Mouse (Mus musculus) WW6 (cell line): ENCODE data around the gene Gja6.

ENCODE experiments used
- DNase-seq: peaks from one replicate; pipeline ENCODE4 v3.0.0-alpha.2; 2013; ENCODE audit warnings: low read depth, low spot score

Gene Gja6

GRCm38 (mm10) chrX:160906952-160907351 lies at the start of gene Gja6:
TSS of gene Gja6 (minus strand) at chrX:160907052.
- DNase-seq: no peak

DNA sequence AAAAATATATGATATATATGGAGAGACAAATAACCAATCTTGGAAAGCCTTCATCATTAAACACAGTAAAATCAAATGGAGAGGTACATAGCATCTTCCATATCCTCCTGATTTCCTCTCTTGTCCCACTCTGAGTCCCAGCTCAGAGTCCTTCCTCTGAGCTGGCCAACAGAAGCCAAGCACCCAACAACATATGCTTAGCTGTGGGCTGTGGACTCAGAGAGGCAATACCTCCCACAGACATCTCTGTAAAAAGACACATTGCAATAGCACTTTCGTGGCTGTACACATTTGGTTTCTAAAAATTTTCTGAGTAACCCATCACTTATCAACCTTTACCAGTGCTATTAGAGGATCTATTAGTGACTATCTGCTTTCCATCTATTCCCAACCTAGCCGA lies 42.7 kb upstream of the Gja6 start:
- no peak for DNase-seq

DNA sequence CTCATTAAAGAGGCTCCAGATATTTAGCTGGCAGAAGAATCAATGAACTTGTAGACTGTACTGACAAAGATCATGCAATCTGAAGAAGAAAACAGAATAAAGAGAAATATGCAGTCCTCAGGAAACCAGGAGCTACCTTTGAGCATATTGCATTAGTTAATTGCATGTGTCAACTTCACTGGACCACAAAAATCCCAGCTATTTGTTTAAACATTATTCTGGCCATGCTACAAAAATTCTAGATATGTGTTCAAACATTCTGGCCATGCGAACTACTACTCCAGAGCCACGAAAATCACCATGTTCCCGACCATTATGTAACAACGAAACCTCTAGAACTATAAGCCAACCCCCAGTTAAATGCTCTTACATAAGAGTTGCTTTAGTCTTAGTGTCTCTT lies 37.9 kb upstream of the Gja6 start:
- DNase-seq: no peak

GRCm38 (mm10) chrX:160935541-160935940 lies 28.7 kb upstream of the Gja6 start:
- DNase-seq: no peak

DNA sequence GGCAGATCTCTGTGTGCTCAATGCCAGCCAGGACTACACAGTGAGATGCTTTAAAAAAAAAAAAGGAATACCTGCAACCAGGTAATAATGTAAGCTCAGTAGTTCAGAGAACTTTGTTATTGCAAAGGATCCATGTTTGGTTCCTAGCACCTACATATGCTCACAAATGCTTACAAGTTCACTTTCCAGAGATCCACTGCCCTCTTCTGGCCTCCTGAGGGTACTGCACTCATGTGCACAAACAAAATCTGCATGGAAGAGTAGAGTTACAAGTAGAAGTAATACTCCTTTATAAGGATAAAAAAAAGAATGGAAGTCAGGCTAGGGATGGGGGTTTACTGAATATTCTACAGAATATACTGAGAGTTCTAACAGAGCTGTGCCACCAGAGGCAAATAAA lies 23.8 kb upstream of the Gja6 start:
- no peak for DNase-seq

DNA sequence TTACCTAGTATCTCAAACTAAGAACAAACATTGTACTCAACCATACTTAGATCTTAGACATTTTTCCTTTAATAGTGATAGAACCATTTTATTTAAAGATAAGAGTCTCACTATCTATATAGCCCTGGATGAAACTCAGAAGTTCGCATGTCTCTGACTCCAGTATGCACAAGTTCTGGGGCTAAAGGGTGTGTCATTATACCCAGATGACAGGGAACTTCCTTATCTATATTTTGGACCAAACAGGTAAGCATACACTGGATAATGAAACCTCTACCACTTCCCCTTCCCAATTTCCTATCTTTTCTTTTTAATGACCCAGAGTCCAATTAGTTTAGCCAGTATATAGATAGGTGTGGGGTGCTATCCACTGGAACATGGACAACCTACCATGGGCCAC lies 22.0 kb upstream of the Gja6 start:
- no peak for DNase-seq

- no peak for DNase-seq
These were observed 12.3 kb upstream of the Gja6 start for GRCm38 (mm10) chrX:160919022-160919637.

DNA sequence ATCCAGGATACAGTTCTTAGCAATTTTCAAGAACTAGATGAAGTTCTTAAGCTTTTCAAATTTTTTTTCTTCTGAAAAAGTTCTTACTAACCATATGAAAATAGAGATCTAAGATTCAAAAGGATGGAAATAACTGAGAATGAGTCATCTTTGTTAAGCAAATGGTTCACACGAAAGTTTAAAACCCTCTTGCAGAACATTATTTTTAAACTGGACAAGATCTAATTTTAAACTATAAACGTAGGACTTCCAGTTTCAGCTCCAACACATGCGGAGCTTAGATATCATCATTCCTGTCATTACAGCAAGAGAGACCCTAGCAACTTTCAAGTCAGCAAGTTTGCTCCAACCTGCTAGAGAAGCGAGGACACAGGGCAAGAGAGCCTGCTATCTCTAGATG lies 375 bp downstream of the Gja6 start:
- DNase-seq: no peak

- DNase-seq: no peak
These were observed 939 bp downstream of the Gja6 start for GRCm38 (mm10) chrX:160905913-160906312.

DNA sequence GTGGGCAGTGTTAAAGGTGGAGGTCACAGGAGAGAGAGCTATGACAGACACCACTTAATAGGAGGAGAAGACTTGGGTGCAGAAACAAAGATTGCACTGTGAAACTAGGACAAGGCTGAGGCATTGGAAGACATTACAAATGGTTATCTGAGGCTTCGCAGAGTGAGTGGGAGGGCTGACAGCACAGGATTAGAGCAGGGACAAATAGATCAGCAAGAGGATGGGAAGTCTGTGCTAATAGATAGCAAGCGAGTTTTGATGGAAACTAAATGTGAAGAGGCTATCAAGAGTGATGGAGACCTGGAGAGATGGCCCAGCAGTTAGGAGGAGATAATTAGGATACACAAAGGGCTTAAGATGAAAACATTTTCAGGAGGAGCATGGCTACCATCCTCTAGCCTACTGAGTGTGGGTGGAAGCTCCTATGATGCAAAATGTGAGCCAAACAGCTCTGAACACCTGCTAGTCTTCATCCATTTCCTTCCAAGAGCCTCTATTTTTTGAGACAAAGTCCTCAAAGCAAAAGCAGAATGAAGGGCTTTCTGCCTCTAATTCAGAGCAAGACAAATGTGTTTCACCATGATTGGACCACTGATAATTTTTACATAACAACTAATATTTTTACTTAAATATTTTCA lies 1.7 kb downstream of the Gja6 start:
- no peak for DNase-seq

GRCm38 (mm10) chrX:160901118-160901517 lies 5.7 kb downstream of the Gja6 start:
- no peak for DNase-seq

GRCm38 (mm10) chrX:160892077-160892476 lies 14.8 kb downstream of the Gja6 start:
- DNase-seq: no peak

DNA sequence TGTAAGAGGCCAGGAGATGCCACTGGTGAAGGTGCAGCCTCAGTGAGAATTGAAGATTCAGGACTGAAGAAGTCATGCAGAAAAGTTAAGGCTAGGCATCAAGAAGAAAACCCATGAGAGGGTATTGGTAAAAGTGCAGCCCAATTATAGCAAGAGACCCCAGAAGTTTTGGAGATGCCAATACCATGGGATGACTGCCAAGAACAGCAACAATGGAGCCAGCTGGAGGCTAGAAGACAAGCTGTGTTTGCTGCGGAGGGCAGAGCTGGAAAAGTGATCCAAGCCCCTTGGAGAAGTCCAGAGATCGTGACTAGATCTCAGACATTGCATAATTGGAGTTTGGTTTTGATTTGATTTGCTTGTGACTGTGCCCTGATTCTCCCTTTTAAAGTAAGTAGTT lies 20.6 kb downstream of the Gja6 start:
- no peak for DNase-seq

DNA sequence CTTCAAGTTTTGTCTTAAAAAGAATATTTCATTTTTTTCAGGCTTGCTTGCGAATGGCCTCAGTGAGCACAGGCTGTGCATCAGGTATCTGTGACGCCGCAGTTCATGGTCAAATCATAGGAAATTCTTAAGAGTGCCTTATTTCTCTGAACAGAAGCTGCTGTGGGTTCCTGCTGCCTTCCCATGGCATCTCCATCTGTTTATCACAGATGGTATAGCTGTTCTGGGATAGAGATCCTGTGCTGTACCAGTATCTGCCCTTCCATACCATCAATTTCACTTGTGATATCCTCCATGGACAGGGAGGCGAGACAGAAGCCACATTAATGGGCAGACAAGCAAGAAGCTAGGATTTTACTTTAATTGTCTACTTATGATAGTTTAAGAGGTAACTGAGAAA lies 40.3 kb downstream of the Gja6 start:
- no peak for DNase-seq

- DNase-seq: no peak
These were observed 41.8 kb downstream of the Gja6 start for GRCm38 (mm10) chrX:160865022-160865421.

DNA sequence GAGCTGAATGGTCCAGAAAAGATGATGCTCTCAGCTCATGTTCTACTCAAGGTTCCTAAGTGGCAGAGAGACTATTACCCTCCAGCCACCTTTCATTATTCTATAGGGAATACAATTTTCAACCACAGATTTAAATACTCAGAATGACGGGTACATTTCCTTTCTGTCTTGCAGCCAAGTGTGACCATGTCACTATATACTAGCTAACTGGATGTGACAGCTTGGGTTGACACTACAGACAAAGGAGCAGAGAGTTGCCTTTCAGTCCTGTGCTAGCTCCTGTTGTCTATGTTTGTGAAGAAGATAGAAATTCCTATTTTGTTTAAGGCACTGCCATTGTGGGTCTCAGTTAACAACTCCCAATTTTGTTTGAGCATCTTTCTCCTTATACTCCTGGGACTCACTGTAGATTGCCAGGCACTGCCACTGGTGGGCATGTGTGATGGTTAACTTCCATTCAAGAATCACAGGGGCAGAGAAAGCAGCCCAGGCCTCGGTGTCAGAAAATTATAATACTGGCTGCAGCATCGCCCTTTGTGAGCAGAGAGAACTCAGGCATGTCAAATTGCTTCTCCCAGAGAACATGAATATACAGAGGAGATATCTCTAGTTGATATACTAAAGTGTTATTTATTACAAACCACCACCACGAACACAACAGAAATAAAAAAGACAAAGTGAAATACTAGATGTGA lies 43.0 kb downstream of the Gja6 start:
- DNase-seq: no peak
